Mouse (Mus musculus): ENCODE measurements around the gene Pnpla6. TPM values are rescaled to one million over a fixed set of nuclear protein-coding genes. Genes with fewer than 3 reads are reported as not detected.

The Pnpla6 gene
- 46.8 and 48.6 TPM in 2 replicates for total RNA-seq (2017)

GRCm38 (mm10) chr8:3515260-3515671 lies at the start of gene Pnpla6:
Gene Pnpla6, plus strand, starts transcription at chr8:3515384.
- peak; percentile 65 for ATAC-seq (ENCODE audit: extremely low read depth, insufficient number of reproducible peaks, low FRiP score, poor library complexity, severe bottlenecking)

- peak; percentile 75 for ATAC-seq (ENCODE audit: extremely low read depth, insufficient number of reproducible peaks, low FRiP score, poor library complexity, severe bottlenecking)
Measured at GRCm38 (mm10) chr8:3467006-3467885, 47.9 kb upstream of the Pnpla6 start, which contains the start of gene Pex11g. Gene Pex11g, minus strand, starts transcription at chr8:3467680.

- no peak for ATAC-seq (ENCODE audit: extremely low read depth, insufficient number of reproducible peaks, low FRiP score, poor library complexity, severe bottlenecking)
Measured at GRCm38 (mm10) chr8:3467886-3468545, 47.2 kb upstream of the Pnpla6 start.

- ATAC-seq (ENCODE audit: extremely low read depth, insufficient number of reproducible peaks, low FRiP score, poor library complexity, severe bottlenecking): no peak
Measured at GRCm38 (mm10) chr8:3468838-3469237, 46.3 kb upstream of the Pnpla6 start.

GRCm38 (mm10) chr8:3470562-3470961 lies 44.6 kb upstream of the Pnpla6 start, which contains the start of gene Tex45:
Gene Tex45, plus strand, starts transcription at chr8:3470862.
- ATAC-seq (ENCODE audit: extremely low read depth, insufficient number of reproducible peaks, low FRiP score, poor library complexity, severe bottlenecking): no peak

- ATAC-seq (ENCODE audit: extremely low read depth, insufficient number of reproducible peaks, low FRiP score, poor library complexity, severe bottlenecking): 0 out of 2 replicates have a peak, but pooled peaks have one; percentile 10
Measured at GRCm38 (mm10) chr8:3475715-3476429, 39.3 kb upstream of the Pnpla6 start.

GRCm38 (mm10) chr8:3480221-3480785 lies 34.9 kb upstream of the Pnpla6 start:
- no peak for ATAC-seq (ENCODE audit: extremely low read depth, insufficient number of reproducible peaks, low FRiP score, poor library complexity, severe bottlenecking)

GRCm38 (mm10) chr8:3481605-3482004 lies 33.6 kb upstream of the Pnpla6 start:
- 0 out of 2 replicates have a peak, but pooled peaks have one; percentile 17 for ATAC-seq (ENCODE audit: extremely low read depth, insufficient number of reproducible peaks, low FRiP score, poor library complexity, severe bottlenecking)

GRCm38 (mm10) chr8:3482240-3482740 lies 32.9 kb upstream of the Pnpla6 start:
- ATAC-seq (ENCODE audit: extremely low read depth, insufficient number of reproducible peaks, low FRiP score, poor library complexity, severe bottlenecking): no peak

- no peak for ATAC-seq (ENCODE audit: extremely low read depth, insufficient number of reproducible peaks, low FRiP score, poor library complexity, severe bottlenecking)
Measured at GRCm38 (mm10) chr8:3483546-3483945, 31.6 kb upstream of the Pnpla6 start.

- no peak for ATAC-seq (ENCODE audit: extremely low read depth, insufficient number of reproducible peaks, low FRiP score, poor library complexity, severe bottlenecking)
Measured at GRCm38 (mm10) chr8:3485192-3485591, 30.0 kb upstream of the Pnpla6 start.

- ATAC-seq (ENCODE audit: extremely low read depth, insufficient number of reproducible peaks, low FRiP score, poor library complexity, severe bottlenecking): peak; percentile 40
Measured at GRCm38 (mm10) chr8:3492901-3493844, 22.0 kb upstream of the Pnpla6 start, which contains the start of gene Zfp358. Gene Zfp358, plus strand, starts transcription at chr8:3493138.

- ATAC-seq (ENCODE audit: extremely low read depth, insufficient number of reproducible peaks, low FRiP score, poor library complexity, severe bottlenecking): no peak
Measured at GRCm38 (mm10) chr8:3493845-3494208, 21.4 kb upstream of the Pnpla6 start.

- no peak for ATAC-seq (ENCODE audit: extremely low read depth, insufficient number of reproducible peaks, low FRiP score, poor library complexity, severe bottlenecking)
Measured at GRCm38 (mm10) chr8:3495578-3496427, 19.4 kb upstream of the Pnpla6 start.

GRCm38 (mm10) chr8:3496428-3496748 lies 18.8 kb upstream of the Pnpla6 start:
- ATAC-seq (ENCODE audit: extremely low read depth, insufficient number of reproducible peaks, low FRiP score, poor library complexity, severe bottlenecking): no peak

GRCm38 (mm10) chr8:3498583-3498982 lies 16.6 kb upstream of the Pnpla6 start:
- no peak for ATAC-seq (ENCODE audit: extremely low read depth, insufficient number of reproducible peaks, low FRiP score, poor library complexity, severe bottlenecking)

- ATAC-seq (ENCODE audit: extremely low read depth, insufficient number of reproducible peaks, low FRiP score, poor library complexity, severe bottlenecking): no peak
Measured at GRCm38 (mm10) chr8:3499751-3500150, 15.4 kb upstream of the Pnpla6 start.
